Mouse (Mus musculus) stomach, postnatal 0 days (tissue): Measurements from ENCODE around the gene Cd33. TPM values are rescaled to one million over a fixed set of nuclear protein-coding genes. Genes with fewer than 3 reads are reported as not detected.

Experiments used
- ATAC-seq: fragments of 200-750 bp; cut with Nextera tagmentation; 2 replicates; pipeline ENCODE4 v1.8.0; 2017; ENCODE audit not compliant: low FRiP score, low TSS enrichment
- DNase-seq: peaks from one replicate; pipeline ENCODE4 v3.0.0-alpha.2; 2016; ENCODE audit warnings: low spot score
- H3K27ac ChIP-seq: fragments of 300-500 bp; sonication (generic); replicated peaks from 2 replicates; pipeline ENCODE4 v1.5.1; 2014; ENCODE audit warnings: mild to moderate bottlenecking, control low read depth
- H3K27me3 ChIP-seq: fragments of 300-500 bp; sonication (generic); 2 replicates; pipeline ENCODE4 v1.6.1; 2014; ENCODE audit warnings: low read length; ENCODE audit not compliant: control insufficient read depth, insufficient read depth
- H3K36me3 ChIP-seq: fragments of 300-500 bp; sonication (generic); 2 replicates; pipeline ENCODE4 v1.6.1; 2014; ENCODE audit warnings: low read length, mixed read lengths; ENCODE audit not compliant: control insufficient read depth, insufficient read depth
- H3K4me1 ChIP-seq: fragments of 300-500 bp; sonication (generic); replicated peaks from 2 replicates; pipeline ENCODE4 v1.6.1; 2014; ENCODE audit warnings: antibody characterized with exemption; ENCODE audit not compliant: control insufficient read depth, insufficient read depth
- H3K4me2 ChIP-seq: fragments of 300-500 bp; sonication (generic); replicated peaks from 2 replicates; pipeline ENCODE4 v1.6.1; 2014; ENCODE audit warnings: low read depth, mild to moderate bottlenecking, control low read depth, moderate library complexity
- H3K4me3 ChIP-seq: fragments of 300-500 bp; sonication (generic); 2 replicates; pipeline ENCODE4 v1.5.1; 2014; ENCODE audit warnings: low read depth, low read length, control low read depth
- H3K9ac ChIP-seq: fragments of 300-500 bp; sonication (generic); 2 replicates; pipeline ENCODE4 v1.6.1; 2014; ENCODE audit warnings: mild to moderate bottlenecking, low read length, control low read depth, mixed read lengths
- H3K9me3 ChIP-seq: fragments of 300-500 bp; sonication (generic); 2 replicates; pipeline ENCODE4 v1.6.1; 2016; ENCODE audit warnings: low read length; ENCODE audit not compliant: control insufficient read depth
- CTCF ChIP-seq: IDR thresholded peaks from 2 replicates; pipeline ENCODE4 v1.5.1; 2016; ENCODE audit warnings: antibody characterized with exemption, low read depth, mild to moderate bottlenecking, moderate library complexity
- EP300 ChIP-seq: optimal IDR thresholded peaks from 2 replicates; pipeline ENCODE3; 2016; ENCODE audit warnings: antibody characterized with exemption
- WGBS: fragments of 180-500 bp; shearing (Covaris S2); extraction: QIAGEN DNeasy Blood & Tissue Kit; methylation state at CpG from one replicate; pipeline ENCODE4 v1.1.7; 2014; 5-methylcytosine and 5-hydroxymethylcytosine counted together
- polyA plus RNA-seq: library from polyadenylated mRNA; unstranded; fragments of >200 nt; fragmentation: Nextera tagmentation; extraction: Ambion mirVana; gene quantifications from 2 replicates; pipeline ENCODE4 v1.2.1, GENCODE M21; 2015

The Cd33 gene
- polyA plus RNA-seq, 1 experiment from 2014 or later = 2.0 TPM

- WGBS = 43% methylated on average over 6 of the region's 6 CpGs
- ATAC-seq (no peak), DNase-seq (no peak)
- Histone ChIP-seq H3K9ac (peak overlapping the region; percentile 78), H3K27me3 (no peaks in the 10 kb centered on the region), H3K36me3 (peaks cover 9% of the 10 kb centered on the region; the same call in 1 of the 2 replicates), H3K4me2 (peak overlapping the region; percentile 84), H3K9me3 (no peaks in the 10 kb centered on the region), H3K27ac (no peak overlapping the region), H3K4me3 (peak overlapping the region; percentile 71; the same call in 1 of the 2 replicates), H3K4me1 (peaks cover 7% of the 10 kb centered on the region)
- TF ChIP-seq CTCF = no peak
- TF ChIP-seq EP300 = no peak
These were observed 19.1 kb upstream of the Cd33 start for GRCm38 (mm10) chr7:43563300-43563699.

- DNase-seq (peak; percentile 37), ATAC-seq (peak; percentile 46; the same call in 1 of the 2 replicates)
These were observed 18.4 kb upstream of the Cd33 start for GRCm38 (mm10) chr7:43562651-43563070.

GRCm38 (mm10) chr7:43562006-43562633, 17.9 kb upstream of the Cd33 start, which contains the start of gene Zfp658:
Gene Zfp658 (plus strand): TSS chr7:43562256.
- TF ChIP-seq CTCF (peak; percentile 35), EP300 (no peak)
- peak within 1 kb of the TSS; percentile 78 for H3K9ac ChIP-seq
- ATAC-seq (peak; percentile 86), DNase-seq (peak; percentile 80)
- H3K4me2 ChIP-seq = peak within 1 kb of the TSS; percentile 84
- H3K27ac ChIP-seq = peak within 1 kb of the TSS; percentile 85
- H3K9me3 ChIP-seq = no peaks in the 10 kb centered on the region
- H3K36me3 ChIP-seq = no peaks in the 10 kb centered on the region
- H3K4me3 ChIP-seq = peak within 1 kb of the TSS; percentile 71
- peaks cover 7% of the 10 kb centered on the region for H3K4me1 ChIP-seq
- no peaks in the 10 kb centered on the region for H3K27me3 ChIP-seq
- under 1% methylated on average over 27 of the region's 27 CpGs for WGBS

More at GRCm38 (mm10) chr7:43562651-43563070, 18.4 kb upstream of the Cd33 start:
- no peaks in the 10 kb centered on the region for H3K27me3 ChIP-seq
- H3K27ac ChIP-seq = peak overlapping the region; percentile 85
- H3K9me3 ChIP-seq = no peaks in the 10 kb centered on the region
- H3K4me1 ChIP-seq = peaks cover 7% of the 10 kb centered on the region
- peak overlapping the region; percentile 84 for H3K4me2 ChIP-seq
- H3K36me3 ChIP-seq = peaks cover 4% of the 10 kb centered on the region; the same call in 1 of the 2 replicates
- peak overlapping the region; percentile 78 for H3K9ac ChIP-seq
- WGBS = 0% methylated on average over 10 of the region's 10 CpGs
- peak overlapping the region; percentile 71 for H3K4me3 ChIP-seq
- TF ChIP-seq EP300 (no peak), CTCF (no peak)

- ATAC-seq (no peak), DNase-seq (no peak)
- WGBS = 24% methylated on average over 1 of the region's 1 CpGs
- Histone ChIP-seq H3K27me3 (no peaks in the 10 kb centered on the region), H3K4me1 (no peaks in the 10 kb centered on the region), H3K9ac (no peak overlapping the region), H3K27ac (no peak overlapping the region), H3K9me3 (no peaks in the 10 kb centered on the region), H3K4me2 (no peak overlapping the region), H3K36me3 (no peaks in the 10 kb centered on the region), H3K4me3 (no peak overlapping the region)
- TF ChIP-seq EP300 (no peak), CTCF (no peak)
These were observed 12.7 kb upstream of the Cd33 start for GRCm38 (mm10) chr7:43556901-43557300.

- Histone ChIP-seq H3K27ac (no peak overlapping the region), H3K27me3 (no peaks in the 10 kb centered on the region), H3K9me3 (no peaks in the 10 kb centered on the region), H3K4me1 (no peaks in the 10 kb centered on the region), H3K4me2 (no peak overlapping the region), H3K9ac (no peak overlapping the region), H3K36me3 (no peaks in the 10 kb centered on the region), H3K4me3 (no peak overlapping the region)
- DNase-seq = no peak
- TF ChIP-seq EP300 (no peak), CTCF (no peak)
- 82% methylated on average over 5 of the region's 5 CpGs for WGBS
- ATAC-seq = no peak
These were observed 11.1 kb upstream of the Cd33 start for GRCm38 (mm10) chr7:43555351-43555750.

- ATAC-seq = peak; percentile 51; the same call in 1 of the 2 replicates
- no peak for TF ChIP-seq EP300
- no peak for TF ChIP-seq CTCF
- no peaks in the 10 kb centered on the region for H3K36me3 ChIP-seq
- DNase-seq = no peak
- WGBS = 65% methylated on average over 3 of the region's 3 CpGs
- H3K9ac ChIP-seq = no peak overlapping the region
- H3K27ac ChIP-seq = no peak overlapping the region
- H3K4me3 ChIP-seq = no peak overlapping the region
- H3K4me2 ChIP-seq = no peak overlapping the region
- no peaks in the 10 kb centered on the region for H3K27me3 ChIP-seq
- no peaks in the 10 kb centered on the region for H3K9me3 ChIP-seq
- no peaks in the 10 kb centered on the region for H3K4me1 ChIP-seq
These were observed 10.3 kb upstream of the Cd33 start for GRCm38 (mm10) chr7:43554550-43554949.
